Mouse (Mus musculus) ovary, postnatal 10 days (tissue): Measurements from ENCODE around the gene Hip1r.
"Not testable (repeated sequence)": the region's sequence is repeated elsewhere in the genome, so short reads cannot be mapped to it uniquely, and the experiment has no call there.

Source experiments
- DNase-seq: peaks from one replicate; pipeline ENCODE4 v3.0.0; 2022; ENCODE audit warnings: low spot score

The Hip1r gene

DNA sequence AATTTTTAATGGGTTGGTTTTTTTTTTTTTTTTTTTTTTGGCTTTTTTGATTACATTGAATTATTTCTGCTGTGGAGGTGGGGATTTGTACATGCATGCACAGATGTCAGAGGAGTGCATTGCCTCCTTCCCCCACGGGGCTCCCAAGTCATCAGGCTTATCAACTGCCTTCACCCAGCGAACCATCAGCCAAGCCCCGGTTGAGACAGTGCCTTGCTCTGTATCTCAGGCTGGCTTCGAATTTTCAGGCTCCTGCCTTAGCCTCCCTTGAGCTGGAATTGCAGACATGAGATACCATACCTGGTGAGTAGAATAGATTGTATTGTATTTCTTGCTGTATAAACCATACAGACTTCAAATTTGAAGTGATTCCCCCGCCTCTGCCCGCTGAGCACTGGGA is 66.2 kb downstream of the Hip1r start:
- no peak for DNase-seq

DNA sequence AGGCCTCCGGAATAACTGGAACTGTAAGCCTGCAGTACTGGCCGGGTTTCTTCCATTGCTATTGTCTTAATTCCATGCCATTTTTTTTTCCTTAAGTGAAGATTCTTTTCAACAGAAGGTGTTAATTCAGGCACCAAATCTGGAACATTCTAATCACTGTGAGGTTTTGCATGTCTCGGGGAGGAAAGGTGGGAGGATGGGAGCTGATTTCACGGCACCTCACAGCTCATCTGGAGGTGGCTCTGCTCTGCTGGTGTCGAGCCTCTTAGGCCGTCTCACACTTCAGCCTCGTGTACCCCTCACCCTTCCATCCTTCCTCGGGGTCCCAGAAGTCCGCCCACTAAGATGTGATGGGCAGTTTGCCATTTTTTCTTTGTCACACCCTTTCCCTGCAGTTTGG is 67.7 kb downstream of the Hip1r start:
- no peak for DNase-seq

DNA sequence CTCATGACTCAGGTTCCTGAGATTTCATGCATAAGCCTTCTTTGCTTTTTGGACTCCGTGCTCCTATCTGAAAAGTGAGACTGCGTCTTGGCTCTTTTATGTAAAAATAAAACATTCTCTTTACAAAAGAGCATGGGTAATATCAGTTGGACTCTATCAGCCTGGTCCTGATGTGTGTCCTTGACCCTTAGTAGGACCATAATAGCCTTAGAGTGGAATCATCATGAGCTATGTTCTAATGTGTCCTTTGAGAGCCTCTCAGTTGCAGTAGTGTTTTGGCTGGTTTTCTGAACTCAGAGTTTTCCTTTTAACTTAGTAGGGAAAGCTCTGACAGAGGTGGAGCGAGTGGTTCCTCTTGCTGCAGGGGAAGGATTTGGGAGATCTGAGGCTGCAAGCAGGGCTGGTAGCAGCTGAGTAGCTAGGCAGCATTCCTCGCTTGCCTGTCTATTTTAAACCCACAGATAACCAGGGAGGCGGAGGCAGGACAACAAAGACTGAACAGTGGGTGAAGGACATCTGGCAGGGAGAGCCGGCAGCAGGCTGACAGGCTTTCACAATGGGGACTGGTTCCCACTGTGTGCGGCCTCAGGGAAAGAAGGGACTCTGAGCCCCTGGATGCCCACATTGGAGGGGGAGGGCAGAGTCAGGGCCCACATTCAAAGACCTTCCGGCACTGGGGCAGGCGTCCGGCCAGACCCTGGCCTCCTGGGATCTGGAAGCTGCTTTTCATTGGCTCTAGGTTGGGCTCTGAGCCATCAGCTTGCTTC is 70.0 kb downstream of the Hip1r start:
- no peak for DNase-seq

DNA sequence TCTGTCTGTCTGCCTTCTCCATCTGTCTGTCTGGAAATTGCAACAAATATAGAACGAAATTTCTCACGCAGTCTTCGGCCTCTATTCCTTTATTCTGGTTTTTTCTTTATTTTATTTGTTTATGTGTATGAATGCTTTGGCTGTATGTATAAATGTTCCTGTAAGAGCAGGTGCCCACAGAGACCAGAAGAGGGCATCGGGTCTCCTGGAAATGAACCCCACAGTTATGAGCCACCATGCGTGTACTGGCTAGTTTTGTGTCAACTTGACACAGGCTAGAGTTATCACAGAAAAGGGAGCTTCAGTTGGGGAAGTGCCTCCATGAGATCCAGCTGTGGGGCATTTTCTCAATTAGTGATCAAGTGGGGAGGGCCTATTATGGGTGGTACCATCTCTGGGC is 70.6 kb downstream of the Hip1r start:
- DNase-seq: no peak

DNA sequence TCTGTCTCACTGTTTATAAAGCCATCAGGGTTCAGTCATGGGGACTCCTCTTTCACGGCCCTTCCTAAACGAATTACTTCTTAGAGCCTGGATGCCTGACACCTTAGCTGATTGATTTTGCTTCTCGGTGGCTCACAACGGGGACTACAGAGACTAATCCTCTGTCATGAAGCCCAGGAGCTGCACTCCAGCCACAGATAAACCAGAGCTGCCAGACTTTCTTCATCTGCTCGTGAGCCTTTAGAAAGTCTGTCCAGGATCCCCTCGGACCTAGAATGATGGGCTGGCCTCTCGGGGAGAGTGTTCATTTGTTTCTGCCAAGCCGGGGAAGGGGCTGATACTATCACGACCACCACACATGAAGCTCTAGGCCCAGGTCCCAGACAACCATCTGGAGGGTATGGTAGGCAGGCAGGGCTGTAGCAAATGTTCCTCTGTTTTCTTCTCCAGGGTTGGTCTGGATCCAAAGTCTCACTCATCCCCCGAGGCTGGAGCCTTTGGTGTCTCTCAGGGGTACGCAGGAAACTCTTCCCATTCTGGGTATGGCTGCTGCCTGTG is 72.1 kb downstream of the Hip1r start:
- DNase-seq: no peak

DNA sequence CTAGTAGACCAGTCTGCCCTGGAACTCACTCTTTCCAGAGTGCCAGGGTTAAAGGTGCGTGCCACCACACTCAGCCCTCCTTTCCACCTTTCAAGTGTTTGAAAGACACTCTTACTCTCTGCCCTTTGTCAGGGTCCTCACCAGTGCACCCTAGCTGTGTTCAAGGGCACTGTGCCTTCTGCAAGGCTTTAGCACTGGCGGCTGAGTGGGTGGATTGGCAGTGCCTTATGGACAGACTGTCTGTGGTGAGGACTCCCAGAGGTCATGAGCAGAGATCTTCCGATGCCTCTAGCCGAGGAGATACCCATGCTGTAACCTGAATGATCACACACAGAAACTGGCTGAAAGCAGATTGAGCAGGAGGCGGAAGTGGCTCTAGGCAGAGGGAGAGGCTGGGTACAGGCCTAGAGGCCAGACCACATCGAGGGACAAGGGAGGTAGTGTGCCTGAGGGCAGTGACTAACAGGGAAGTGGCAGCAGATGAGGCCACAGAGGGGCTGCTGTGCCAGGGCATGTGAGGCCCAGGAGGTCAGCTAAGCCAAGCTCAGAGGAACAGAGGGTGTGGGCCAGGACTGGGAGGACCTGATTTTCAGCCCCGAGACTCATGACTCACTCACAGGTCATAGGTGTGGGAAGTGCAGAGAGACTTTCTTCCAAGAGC is 73.4 kb downstream of the Hip1r start:
- DNase-seq: no peak

DNA sequence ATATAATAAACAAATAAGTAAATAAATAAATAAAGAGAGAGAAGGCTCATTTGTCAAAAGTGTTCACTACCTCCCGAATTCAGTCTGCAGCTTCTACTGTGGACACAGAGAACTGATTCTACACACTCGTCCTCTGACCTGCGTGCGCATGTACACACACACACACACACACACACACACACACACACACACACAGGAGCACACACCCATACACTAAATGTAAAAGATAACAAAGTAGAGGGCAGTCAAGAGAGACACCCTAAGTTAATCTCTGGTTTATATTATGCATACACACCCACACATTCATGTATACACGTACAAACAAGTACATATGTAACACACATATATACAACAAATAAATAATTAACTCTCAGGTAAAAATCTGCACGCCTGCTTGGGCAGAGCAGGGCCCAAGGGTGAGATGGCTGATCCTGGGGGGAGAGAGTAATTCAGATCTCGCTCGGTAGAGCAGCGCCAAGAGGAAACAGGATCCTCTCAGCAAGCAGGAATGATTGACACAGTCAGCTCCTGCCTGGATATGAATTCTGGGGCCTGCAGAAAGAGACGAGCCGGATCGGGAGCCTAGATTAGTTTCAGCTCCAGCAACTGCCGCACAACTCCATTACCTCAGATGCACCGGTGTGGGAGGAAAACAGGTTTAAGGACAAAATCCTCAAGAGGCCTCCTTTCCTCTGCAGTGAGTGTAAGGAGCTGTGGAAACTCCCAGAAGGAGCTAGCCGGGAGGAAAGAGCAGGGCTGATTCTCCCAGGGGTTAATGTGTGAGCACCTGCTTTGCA is 76.0 kb downstream of the Hip1r start:
- DNase-seq: no peak

DNA sequence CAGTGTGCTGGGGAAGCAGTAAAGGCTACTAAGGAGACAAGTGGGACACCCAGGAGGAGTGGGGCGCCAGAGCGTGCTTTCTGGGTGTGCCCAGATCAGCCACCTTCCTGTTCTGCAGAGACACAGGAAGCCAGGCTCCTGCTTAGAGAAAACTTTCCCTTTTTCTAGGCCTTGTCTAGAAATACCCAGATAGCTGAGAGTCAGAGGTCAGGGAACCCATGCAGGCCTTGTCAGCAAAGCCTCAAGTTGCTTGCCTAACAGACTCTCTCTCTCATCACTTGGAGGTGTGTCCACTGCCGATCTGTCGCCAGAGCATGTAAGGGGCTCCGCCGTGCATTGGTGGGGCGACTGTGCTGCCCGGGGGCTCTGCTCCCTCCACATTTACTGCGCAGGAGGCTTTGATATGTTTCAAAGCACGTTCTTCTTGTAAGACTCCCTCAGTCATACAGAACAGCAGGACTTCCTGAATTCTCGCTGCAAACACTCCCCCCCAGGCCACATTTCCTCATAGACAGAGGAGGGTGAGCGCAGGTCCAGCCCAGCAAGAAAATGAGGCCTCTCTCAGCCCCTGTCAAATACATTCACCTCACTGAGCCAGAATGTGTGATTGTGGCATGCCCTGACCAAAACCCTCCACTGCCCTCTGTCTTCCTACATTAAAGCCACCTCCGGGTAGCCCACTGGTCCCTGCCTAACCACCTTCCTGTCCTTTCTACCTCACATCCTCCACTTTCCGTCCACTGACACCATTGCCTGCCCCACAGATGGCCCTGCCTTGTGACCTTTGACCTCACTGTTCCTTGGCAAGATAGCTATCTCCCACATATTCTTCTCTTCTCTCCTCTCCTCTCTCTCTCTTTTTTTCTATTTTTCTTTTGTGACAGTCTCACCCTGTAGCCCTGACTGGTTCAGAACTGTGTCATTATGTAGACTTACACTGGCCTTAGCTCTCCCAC is 76.9 kb downstream of the Hip1r start:
- no peak for DNase-seq

DNA sequence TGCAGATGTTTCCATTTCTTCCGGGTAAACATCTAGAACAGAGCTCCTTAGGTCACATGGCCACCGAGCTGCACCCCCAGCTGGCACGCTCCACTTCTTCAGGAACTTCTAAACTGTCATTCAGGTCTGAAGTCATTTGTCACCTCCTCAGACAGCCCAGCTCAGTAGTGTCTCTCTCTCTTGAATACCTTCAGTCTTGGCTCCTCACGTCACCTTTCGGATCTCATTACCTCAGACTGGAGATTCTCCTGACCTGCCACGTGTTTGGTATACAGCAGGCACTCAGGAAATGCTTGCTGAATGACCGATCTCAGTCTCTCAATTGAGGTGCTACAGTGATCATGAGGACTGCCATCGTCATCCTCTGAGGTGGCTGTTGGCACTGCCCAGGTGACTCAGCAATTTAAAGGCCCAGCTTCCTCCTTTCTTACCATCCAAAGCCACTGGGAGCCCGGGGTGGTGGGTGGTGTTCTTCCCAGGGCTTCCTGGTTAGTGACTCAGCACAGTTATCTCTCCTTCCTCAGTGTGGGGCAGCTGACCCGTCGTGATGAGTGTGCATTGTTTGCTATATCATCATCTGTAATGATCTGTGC is 78.6 kb downstream of the Hip1r start:
- DNase-seq: no peak

DNA sequence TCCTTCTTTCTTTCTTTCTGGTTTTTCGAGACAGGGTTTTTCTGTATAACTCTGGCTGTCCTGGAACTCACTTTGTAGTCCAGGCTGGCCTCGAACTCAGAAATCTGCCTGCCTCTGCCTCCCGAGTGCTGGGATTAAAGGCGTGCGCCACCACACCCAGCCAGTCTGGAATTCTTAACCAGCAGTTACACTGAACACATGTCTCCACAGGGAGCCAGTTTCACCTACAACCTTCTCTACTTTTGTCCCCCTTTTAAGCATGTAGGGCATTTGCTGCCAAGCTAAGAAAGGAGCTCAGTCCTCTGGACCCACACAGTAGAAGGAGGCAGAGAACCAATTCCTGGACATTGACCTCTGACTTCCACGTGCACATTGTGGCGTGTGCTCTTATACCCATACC is 79.2 kb downstream of the Hip1r start:
- DNase-seq: not testable (repeated sequence)
